Mouse (Mus musculus) testis, adult 2 months (tissue): ENCODE measurements around the gene Lpgat1. TPM values are rescaled to one million over a fixed set of nuclear protein-coding genes. Genes with fewer than 3 reads are reported as not detected.

ENCODE experiments used
- H3K27ac ChIP-seq: fragments of 200-500 bp; 2 replicates; pipeline ENCODE4 v1.5.1; 2012; ENCODE audit warnings: low read depth, low read length; ENCODE audit not compliant: control insufficient read depth, insufficient read depth
- H3K27me3 ChIP-seq: fragments of 200-500 bp; 2 replicates; pipeline ENCODE4 v1.6.1; 2012; ENCODE audit warnings: mild to moderate bottlenecking, low read length, moderate library complexity; ENCODE audit not compliant: control insufficient read depth, insufficient read depth
- H3K36me3 ChIP-seq: fragments of 200-500 bp; 2 replicates; pipeline ENCODE4 v1.6.1; 2012; ENCODE audit warnings: mild to moderate bottlenecking, low read length; ENCODE audit not compliant: control insufficient read depth, insufficient read depth
- H3K4me1 ChIP-seq: fragments of 200-500 bp; 2 replicates; pipeline ENCODE4 v1.6.1; 2012; ENCODE audit warnings: low read length; ENCODE audit not compliant: control insufficient read depth, insufficient read depth
- H3K4me3 ChIP-seq: fragments of 200-500 bp; 2 replicates; pipeline ENCODE4 v1.5.1; 2012; ENCODE audit warnings: low read depth, mild to moderate bottlenecking, low read length, moderate library complexity, mixed read lengths; ENCODE audit not compliant: control insufficient read depth
- CTCF ChIP-seq: fragments of 200-500 bp; IDR thresholded peaks from 2 replicates; pipeline ENCODE4 v1.5.1; 2012; ENCODE audit warnings: low read depth, mild to moderate bottlenecking, inconsistent platforms, low read length, moderate library complexity; ENCODE audit not compliant: control insufficient read depth, insufficient read depth, insufficient replicate concordance
- POLR2A ChIP-seq: fragments of 200-500 bp; IDR thresholded peaks from 2 replicates; pipeline ENCODE4 v1.6.1; 2012; ENCODE audit warnings: low read depth, mild to moderate bottlenecking, inconsistent platforms, low read length, moderate library complexity; ENCODE audit not compliant: control insufficient read depth
- polyA plus RNA-seq: library from polyadenylated mRNA; depleted of rRNA; stranded (reverse); fragments of >200 nt; gene quantifications from 2 replicates; pipeline ENCODE4 v1.2.3, GENCODE M21; 2012

Gene Lpgat1
- polyA plus RNA-seq, 1 experiment, result 26.7 TPM

DNA sequence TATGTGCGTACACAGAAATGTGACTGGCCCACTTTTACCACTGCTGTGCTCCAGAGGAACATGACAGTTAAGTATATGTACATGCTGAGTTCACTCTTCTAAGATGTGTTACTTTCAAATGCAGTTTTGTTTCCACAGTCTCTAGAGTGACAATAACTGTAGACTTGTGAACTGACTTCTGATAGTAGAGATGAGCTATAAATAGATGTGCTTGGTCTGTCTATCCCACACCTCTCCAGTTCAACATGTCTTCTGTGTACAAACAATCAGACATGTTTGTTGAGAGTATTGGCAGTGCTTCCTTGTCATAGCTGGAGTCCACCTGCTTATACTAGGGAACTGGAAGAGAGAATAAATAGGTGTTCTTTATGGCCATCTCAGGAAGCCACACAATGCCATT lies 62.8 kb downstream of the Lpgat1 start:
- H3K27me3 ChIP-seq, result no peaks in the 10 kb centered on the region
- H3K36me3 ChIP-seq, result no peaks in the 10 kb centered on the region; the same call in 1 of the 2 replicates
- TF ChIP-seq POLR2A (no peak), CTCF (no peak)
- no peak overlapping the region for H3K27ac ChIP-seq
- H3K4me1 ChIP-seq, result no peaks in the 10 kb centered on the region
- no peak overlapping the region for H3K4me3 ChIP-seq

DNA sequence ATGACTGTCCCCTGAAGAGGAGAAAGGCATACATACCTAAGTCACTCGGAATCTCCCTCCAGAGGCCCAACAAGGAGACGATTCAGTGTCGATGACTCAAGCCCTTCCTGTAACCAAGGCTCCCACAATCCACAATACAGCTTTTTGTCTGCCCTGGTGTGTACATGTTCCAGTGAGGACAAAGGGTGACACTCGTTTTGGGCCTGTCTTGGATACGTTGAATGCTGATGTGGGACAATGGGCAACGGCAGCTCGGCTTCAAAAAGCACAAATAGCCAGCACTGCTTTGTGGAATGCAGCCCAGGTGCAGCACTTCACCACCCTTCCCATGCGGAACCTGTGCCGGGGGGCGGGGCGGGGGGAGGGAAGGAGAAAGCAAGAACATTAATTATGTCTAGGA lies 67.5 kb downstream of the Lpgat1 start:
- TF ChIP-seq POLR2A (no peak), CTCF (no peak)
- Histone ChIP-seq H3K27me3 (no peaks in the 10 kb centered on the region), H3K27ac (no peak overlapping the region), H3K4me3 (no peak overlapping the region), H3K36me3 (no peaks in the 10 kb centered on the region; the same call in 1 of the 2 replicates), H3K4me1 (no peaks in the 10 kb centered on the region)

DNA sequence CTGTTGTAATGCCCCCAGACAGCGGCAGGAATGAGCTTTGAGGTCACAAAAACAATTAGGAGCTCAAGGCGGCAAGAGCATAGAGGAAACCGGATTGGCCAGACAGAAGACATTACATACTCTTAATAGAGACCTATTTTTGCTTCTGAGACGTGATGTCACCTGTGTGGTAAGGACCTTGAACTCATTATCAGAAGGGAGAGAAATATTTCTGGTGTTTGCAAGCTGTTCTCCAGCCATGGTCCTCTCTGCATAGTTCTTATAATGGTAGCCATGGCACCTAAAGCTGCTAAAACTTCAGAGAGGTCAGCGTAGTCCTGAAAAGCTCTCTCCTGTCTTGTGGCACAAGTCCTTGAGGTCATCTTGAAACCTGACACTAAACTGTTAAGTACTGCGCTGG lies 68.6 kb downstream of the Lpgat1 start:
- H3K36me3 ChIP-seq, result no peaks in the 10 kb centered on the region; the same call in 1 of the 2 replicates
- no peak overlapping the region for H3K4me3 ChIP-seq
- H3K27me3 ChIP-seq, result no peaks in the 10 kb centered on the region
- TF ChIP-seq CTCF (no peak), POLR2A (no peak)
- H3K4me1 ChIP-seq, result no peaks in the 10 kb centered on the region
- no peak overlapping the region for H3K27ac ChIP-seq

DNA sequence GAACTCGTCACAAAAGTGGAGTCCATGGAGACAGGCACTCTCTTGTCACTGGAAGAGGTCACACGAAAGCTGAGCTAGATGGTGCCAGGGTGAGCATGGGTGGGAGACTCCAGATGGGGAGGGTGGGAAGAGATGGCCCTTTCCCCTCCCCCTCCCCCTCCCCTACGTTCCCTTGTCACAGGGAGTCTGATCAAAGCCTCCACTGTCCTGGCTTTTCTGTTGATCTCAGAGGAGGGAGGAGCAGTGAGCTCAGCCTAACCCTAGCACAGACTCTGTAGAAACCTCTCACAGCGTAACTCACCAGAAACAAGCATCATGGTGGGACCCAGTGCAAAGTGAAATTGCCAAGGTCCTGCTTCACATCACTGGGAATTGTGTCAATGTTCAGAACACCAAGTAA lies 69.7 kb downstream of the Lpgat1 start:
- H3K27ac ChIP-seq, result no peak overlapping the region
- no peak for TF ChIP-seq CTCF
- no peak for TF ChIP-seq POLR2A
- no peaks in the 10 kb centered on the region for H3K36me3 ChIP-seq
- no peak overlapping the region for H3K4me3 ChIP-seq
- no peaks in the 10 kb centered on the region for H3K27me3 ChIP-seq
- no peaks in the 10 kb centered on the region for H3K4me1 ChIP-seq

DNA sequence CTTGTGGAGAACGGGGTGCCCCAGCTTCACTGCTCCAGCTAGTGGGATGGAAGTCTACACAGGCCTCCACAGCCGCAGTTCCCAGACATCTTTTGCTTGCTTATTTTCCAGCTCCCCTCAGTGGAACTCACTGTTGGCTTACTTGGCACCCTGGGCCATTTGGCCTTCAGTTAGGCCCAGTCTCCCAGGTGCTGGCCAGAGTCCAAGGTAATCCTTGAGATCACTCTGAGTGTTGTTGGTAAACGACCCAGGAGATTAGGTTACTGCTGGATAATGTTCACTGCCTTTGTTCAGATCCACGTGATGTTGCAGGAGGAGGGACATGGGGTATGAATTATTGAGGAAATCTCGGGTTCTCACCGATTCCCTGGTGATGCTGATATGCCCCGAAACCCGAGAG lies 75.4 kb downstream of the Lpgat1 start:
- Histone ChIP-seq H3K27me3 (no peaks in the 10 kb centered on the region), H3K4me1 (no peaks in the 10 kb centered on the region), H3K27ac (no peak overlapping the region), H3K4me3 (no peak overlapping the region), H3K36me3 (no peaks in the 10 kb centered on the region)
- TF ChIP-seq POLR2A (no peak), CTCF (no peak)

DNA sequence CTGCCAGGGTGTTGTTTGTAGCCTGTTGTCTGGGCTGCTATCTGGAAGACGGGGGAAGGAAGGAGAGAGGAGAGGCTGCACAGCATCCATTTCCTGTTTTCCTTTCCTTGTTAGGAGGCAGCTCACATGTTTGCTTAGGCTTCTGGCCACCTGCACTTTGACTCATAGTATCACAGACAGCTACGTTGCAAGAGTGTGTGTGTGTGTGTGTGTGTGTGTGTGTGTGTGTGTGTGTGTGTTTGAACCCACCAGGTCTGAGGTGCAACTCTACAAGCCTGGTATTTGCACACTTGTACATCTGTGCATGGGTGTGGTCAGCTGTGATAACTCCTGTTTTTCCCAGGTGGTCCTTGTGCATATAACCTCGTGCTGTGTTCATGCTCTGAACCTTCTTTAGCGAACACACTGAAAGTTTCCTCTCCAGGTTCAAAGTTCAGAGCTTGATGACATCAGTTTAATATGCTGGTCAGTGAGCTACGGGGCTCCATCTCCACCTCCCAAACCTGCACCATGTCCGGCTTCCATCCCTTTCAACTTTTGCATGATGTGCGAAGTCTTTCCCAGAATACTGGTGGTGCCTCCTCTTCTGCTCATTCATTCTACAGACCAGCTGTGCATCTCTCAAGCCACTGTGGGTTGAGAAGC lies 76.4 kb downstream of the Lpgat1 start:
- Histone ChIP-seq H3K27ac (no peak overlapping the region), H3K4me1 (no peaks in the 10 kb centered on the region), H3K36me3 (no peaks in the 10 kb centered on the region), H3K27me3 (no peaks in the 10 kb centered on the region), H3K4me3 (no peak overlapping the region)
- TF ChIP-seq POLR2A, result no peak
- TF ChIP-seq CTCF, result no peak

DNA sequence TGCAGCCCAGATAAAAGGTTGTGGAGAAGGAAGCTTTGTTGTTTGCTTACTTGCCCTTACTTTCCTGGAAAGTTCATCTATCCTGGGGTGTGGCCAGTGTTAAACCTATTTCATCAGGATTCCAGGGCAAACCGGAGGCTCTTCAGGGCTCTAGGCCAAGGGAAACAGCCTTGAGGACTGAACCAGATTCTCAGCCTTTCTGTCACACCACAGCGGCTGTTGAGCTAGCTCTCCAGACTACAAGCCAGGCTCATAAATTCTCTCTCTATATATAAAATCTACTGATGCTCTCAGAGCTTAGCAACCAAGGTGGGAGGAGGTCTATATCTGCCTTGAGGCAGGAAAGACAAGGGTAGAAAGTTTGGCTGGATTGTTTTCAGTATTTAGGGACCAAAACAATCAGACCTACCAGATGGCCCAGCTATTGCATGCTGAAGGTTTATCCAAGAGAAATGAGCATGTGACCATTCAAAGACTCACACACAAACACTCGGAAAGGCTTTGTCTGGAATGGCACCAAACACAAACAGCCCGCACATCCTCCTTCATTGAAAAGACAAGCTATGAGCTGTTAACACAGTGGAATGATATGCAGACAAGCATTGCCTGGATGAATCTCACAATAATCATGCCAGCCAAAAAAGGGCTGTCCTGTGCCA lies 78.7 kb downstream of the Lpgat1 start:
- no peak for TF ChIP-seq POLR2A
- H3K4me1 ChIP-seq, result no peaks in the 10 kb centered on the region
- no peak overlapping the region for H3K27ac ChIP-seq
- no peak overlapping the region for H3K4me3 ChIP-seq
- H3K36me3 ChIP-seq, result no peaks in the 10 kb centered on the region
- H3K27me3 ChIP-seq, result no peaks in the 10 kb centered on the region
